Mouse (Mus musculus) cerebellum, adult 2 months (tissue): ENCODE measurements at regions not wholly inside any gene's neighbourhood (a gene's known extent, or its start where the extent isn't known, plus 50 kb on each side); places are given as distances from the start of the nearest gene placed in this dataset.

ENCODE experiments used
- DNase-seq, 2 experiments: peaks; one replicate each; pipeline ENCODE4 v3.0.0; 2021
- H3K27ac ChIP-seq: fragments of 200-500 bp; 2 replicates; pipeline ENCODE4 v1.5.1; 2012; ENCODE audit warnings: low read length, control low read depth, inconsistent platforms; ENCODE audit not compliant: insufficient read depth
- H3K27me3 ChIP-seq: fragments of 200-500 bp; 2 replicates; pipeline ENCODE4 v1.6.1; 2012; ENCODE audit warnings: inconsistent platforms, mild to moderate bottlenecking, low read length, moderate library complexity; ENCODE audit not compliant: control insufficient read depth, insufficient read depth
- H3K4me1 ChIP-seq: fragments of 200-500 bp; 2 replicates; pipeline ENCODE4 v1.6.1; 2011; ENCODE audit warnings: low read length; ENCODE audit not compliant: control insufficient read depth, insufficient read depth
- H3K4me3 ChIP-seq: fragments of 200-500 bp; replicated peaks from 2 replicates; pipeline ENCODE3; 2011; ENCODE audit warnings: mild to moderate bottlenecking, low read depth, low read length, control low read depth; ENCODE audit not compliant: insufficient read depth
- CTCF ChIP-seq: fragments of 200-500 bp; IDR thresholded peaks from 2 replicates; pipeline ENCODE4 v1.5.1; 2011; ENCODE audit warnings: low read depth, mild to moderate bottlenecking, control low read depth, low read length, moderate library complexity, borderline replicate concordance; ENCODE audit not compliant: insufficient read depth
- POLR2A ChIP-seq: fragments of 200-500 bp; IDR thresholded peaks from 2 replicates; pipeline ENCODE4 v1.6.1; 2011; ENCODE audit warnings: low read length, control low read depth, borderline replicate concordance; ENCODE audit not compliant: insufficient read depth
- WGBS: fragments of 180-500 bp; shearing (Covaris S2); methylation state at CpG from one replicate; pipeline ENCODE4 v1.1.7; 2018; 5-methylcytosine and 5-hydroxymethylcytosine counted together

DNA sequence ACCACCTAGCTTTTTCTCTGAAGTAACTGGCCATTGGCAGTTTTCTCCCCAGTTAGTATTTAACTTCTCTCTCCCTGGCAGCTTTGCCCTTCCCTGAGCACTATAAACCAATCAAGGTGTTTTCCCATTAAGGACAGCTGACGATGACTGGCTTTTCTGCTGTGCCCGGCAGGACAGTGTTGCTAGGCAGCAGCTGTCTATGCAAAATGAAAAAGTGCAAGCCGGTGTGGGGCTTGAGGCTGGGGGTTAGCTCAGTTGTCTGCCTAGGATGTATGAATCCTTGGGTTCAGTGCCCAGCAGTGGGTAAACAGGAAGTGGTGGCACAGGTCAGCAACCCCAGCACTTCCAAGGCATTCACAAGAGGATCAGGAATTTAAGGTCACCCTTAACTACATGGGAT lies 60.9 kb upstream of the Klf4 start:
- no peak for TF ChIP-seq POLR2A
- TF ChIP-seq CTCF, result no peak
- 19% methylated on average over 3 of the region's 3 CpGs for WGBS
- Histone ChIP-seq H3K27ac (no peak overlapping the region), H3K4me1 (no peaks in the 10 kb centered on the region), H3K4me3 (no peak overlapping the region), H3K27me3 (no peaks in the 10 kb centered on the region; the same call in 1 of the 2 replicates)
- no peak for DNase-seq

DNA sequence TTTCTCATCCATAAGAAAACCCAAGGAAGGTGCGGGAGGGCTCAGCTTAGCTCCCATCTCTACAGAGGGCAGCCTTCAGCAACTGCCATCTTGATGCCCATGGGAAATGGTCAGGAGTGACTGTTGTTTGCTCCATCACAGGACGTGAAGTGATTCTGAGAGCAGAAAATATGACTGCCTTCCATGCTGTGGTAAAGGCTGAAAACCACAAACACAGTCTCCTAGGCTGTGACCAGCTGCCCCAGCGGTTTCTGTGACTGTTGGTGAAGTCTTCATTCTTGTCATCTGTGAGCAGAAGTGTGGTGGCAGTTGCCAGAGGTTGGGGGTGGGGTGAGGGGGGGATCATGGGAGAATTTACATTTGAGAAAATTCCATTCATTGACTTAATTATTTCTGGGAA lies 53.9 kb upstream of the Klf4 start:
- no peak for DNase-seq
- WGBS, result 77% methylated on average over 3 of the region's 3 CpGs
- no peaks in the 10 kb centered on the region for H3K27me3 ChIP-seq
- TF ChIP-seq CTCF (no peak), POLR2A (no peak)
- H3K4me3 ChIP-seq, result no peak overlapping the region
- no peaks in the 10 kb centered on the region for H3K4me1 ChIP-seq
- H3K27ac ChIP-seq, result no peak overlapping the region

DNA sequence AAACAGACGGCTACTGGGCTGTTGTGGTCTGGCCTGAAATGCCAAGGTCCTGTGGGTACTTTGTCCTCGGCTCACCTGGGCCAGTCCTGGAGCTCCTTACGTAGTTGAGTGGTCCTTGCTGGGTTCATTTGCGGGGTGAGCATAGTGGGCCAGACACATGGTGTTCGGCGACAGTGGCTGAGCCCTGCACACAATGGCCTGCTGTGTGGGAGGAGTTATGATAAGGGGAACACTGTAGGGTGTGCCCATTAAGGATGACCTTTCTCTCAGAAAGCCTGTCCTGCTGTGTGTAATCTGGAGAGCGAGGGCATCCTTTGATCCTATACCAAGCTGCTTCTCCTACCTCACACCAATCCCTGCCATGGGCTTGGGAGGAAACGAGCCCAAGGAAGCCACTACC lies 51.3 kb upstream of the Klf4 start:
- TF ChIP-seq CTCF, result no peak
- no peak for TF ChIP-seq POLR2A
- no peak for DNase-seq
- H3K4me3 ChIP-seq, result no peak overlapping the region
- no peaks in the 10 kb centered on the region for H3K27me3 ChIP-seq
- H3K4me1 ChIP-seq, result no peaks in the 10 kb centered on the region
- 66% methylated on average over 8 of the region's 8 CpGs for WGBS
- H3K27ac ChIP-seq, result no peak overlapping the region
